Mouse (Mus musculus) ES-Bruce4 (cell line): ENCODE data around the gene Astn1.

Source experiments
- CTCF ChIP-seq: IDR thresholded peaks from one replicate; pipeline ENCODE4 v1.8.1; 2011; ENCODE audit warnings: low read depth, low read length
- EP300 ChIP-seq: IDR thresholded peaks from 2 replicates; pipeline ENCODE4 v1.6.1; 2011; ENCODE audit warnings: low read depth, low read length; ENCODE audit not compliant: insufficient read depth
- POLR2A ChIP-seq: IDR thresholded peaks from one replicate; pipeline ENCODE4 v1.8.1; 2011; ENCODE audit warnings: low read length; ENCODE audit not compliant: insufficient read depth

DNA sequence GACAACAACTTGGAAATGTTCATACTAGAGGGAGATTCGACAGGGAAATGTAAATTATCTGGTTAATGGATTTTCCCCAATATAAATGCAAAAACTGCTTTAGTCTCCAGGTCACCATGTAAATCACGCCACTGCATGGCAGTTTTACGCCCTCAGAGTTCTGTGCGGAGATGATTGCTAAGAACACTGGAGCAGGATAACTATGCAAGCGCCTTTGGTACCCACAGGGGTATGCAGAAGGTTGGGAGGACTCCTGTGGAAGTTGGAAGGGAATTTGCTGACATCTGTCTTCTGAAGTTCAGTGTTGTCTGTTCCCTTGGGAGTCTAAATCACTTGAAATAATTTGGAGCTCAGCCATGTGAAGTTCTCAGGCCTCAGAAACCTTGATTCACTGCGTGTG, 20.2 kb downstream of the Astn1 start:
- TF ChIP-seq CTCF (no peak), POLR2A (no peak), EP300 (no peak)
